Mouse (Mus musculus) lung, adult 10 weeks (tissue): ENCODE data around the gene Olfr1416. TPM values are rescaled to one million over a fixed set of nuclear protein-coding genes. Genes with fewer than 3 reads are reported as not detected.

ENCODE experiments used
- polyA plus RNA-seq: library from polyadenylated mRNA; stranded (reverse); fragments of 350-450 nt; fragmentation: Illumina TruSeq; extraction: RNeasy Lipid Tissue Mini Kit (QIAGEN cat#74804); gene quantifications from one replicate; pipeline ENCODE4 v1.2.3, GENCODE M21; 2014; ENCODE audit warnings: low read depth, low replicate concordance; ENCODE audit not compliant: insufficient read depth

The Olfr1416 gene
- polyA plus RNA-seq = not detected

DNA sequence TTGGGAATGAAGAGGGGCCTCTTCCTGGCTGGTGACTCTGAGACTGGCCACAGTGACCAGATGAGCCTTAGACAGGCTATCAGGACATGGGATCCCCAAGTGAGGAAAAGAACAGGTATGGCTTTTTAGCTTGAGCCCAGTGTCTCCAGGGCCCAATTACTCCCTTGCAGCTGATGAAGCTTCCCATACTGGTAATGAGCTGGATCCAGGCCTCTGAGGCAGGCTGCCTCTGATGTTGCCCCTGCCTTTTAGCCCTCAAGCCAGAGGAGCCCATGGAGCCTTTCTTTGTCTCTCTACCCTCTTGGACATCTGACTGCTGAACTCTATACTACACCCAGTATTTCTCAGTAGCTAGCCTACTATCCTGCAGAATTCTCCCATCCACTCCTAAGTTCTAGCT lies at the start of gene Olfr1416:
Olfr1416 (minus strand) TSS at position 101 of the 400 bp plus-strand sequence.

DNA sequence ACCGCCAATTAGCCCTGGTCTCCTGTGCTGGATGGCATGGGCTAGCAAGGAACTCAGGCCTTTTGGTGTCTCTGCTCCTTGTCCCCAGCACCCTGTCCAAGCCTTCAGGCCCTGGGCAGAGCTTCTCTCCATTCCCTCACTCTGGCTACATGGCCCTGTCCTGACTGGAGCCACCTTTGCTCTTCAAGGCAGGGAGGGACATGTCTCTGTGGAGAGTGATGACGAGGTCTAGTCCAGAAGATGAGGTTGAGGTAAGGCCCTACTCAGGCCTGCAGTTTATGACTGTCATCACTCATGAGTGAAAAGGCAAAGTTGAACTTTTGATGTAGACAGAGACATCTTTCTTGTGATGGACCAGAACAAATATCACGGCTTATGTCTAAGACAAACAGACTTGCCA lies 33.6 kb upstream of the Olfr1416 start, which contains the start of gene Olfr1414:
Olfr1414 (minus strand) TSS at position 101 of the 400 bp plus-strand sequence.

DNA sequence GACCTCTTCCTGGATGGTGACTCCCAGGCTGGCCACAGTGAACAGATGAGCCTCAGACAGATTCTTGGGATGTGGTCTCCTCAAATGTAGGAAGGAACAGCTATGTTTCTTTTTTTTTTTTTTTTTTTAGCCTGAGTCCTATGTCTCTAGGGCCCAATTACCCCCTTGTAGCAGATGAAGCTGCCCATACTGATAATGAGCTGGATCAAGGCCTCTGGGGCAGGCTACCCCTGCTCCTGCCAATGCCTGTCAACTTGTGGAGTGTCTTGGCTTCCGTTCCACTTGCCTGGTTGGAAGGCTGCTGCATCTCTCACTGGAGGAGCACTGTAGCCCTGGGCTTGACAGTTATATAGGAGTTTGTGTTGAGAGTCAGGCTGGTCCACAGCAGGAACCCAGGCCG lies 11.1 kb upstream of the Olfr1416 start, which contains the start of gene Olfr1415:
Olfr1415 (minus strand) TSS at position 101 of the 400 bp plus-strand sequence.

DNA sequence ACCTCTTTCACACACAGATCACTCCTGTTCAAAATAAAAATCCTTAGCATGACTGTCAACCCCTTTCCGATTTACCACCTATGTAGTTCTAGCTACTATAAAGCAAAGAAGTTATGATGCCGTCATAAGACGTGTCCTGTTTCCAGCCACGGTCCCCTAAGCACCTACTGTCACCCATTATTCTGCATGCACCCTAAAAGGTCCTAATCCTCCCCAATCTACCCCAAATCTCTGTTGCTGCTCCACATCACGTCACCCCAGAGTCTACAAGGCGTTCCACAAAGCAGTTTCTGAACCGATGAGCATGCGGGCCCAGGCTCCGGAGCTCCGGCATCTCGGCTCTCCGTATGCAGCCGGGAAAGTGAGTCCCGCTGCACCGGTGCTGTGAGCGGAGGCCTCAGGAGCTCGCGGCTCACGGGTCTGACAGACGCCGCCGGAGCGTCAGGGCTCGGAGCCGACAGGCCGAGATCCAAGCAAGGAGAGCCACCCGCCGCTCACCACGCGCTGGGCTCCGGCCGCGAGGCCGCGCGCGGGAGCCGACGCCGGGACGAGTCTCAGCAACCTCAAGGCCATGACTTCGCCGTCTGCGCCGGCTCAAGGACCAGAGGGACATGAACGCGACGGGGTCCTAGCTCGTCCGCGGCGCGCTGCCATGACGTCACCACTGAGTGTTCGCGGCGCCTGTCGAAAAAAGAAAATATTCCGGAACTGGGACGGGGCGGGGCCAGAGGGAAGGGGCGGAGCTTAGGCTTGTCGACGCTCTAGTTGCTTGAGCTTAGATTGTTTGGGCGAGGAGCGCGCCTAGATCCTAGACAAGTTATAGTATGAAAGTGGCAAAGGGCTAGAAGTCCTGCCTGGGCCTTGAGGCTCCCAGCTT lies 11.5 kb downstream of the Olfr1416 start, which contains the start of gene Ndufa10:
Ndufa10 (minus strand) TSS at position 696 of the 877 bp plus-strand sequence.

Other genes starting within 250 kb of the Olfr1416 start
- gene Ndufa10, start 11.3 kb downstream of the Olfr1416 start, polyA plus RNA-seq = 51.2 TPM
- not detected for gene Olfr1415, start 11.0 kb upstream of the Olfr1416 start, polyA plus RNA-seq
- gene Olfr1414, start 33.5 kb upstream of the Olfr1416 start, polyA plus RNA-seq = not detected
- not detected for gene Olfr1413, start 86.2 kb upstream of the Olfr1416 start, polyA plus RNA-seq
- gene Olfr1412, start 100.7 kb upstream of the Olfr1416 start, polyA plus RNA-seq = not detected
- gene Olfr1411, start 109.3 kb upstream of the Olfr1416 start, polyA plus RNA-seq = not detected
- gene Olfr1410, start 120.7 kb upstream of the Olfr1416 start, polyA plus RNA-seq = not detected
- gene Olfr12, start 132.7 kb upstream of the Olfr1416 start, polyA plus RNA-seq = not detected
- gene Cops9, start 156.9 kb upstream of the Olfr1416 start, polyA plus RNA-seq = 368 TPM
- gene Otos, start 163.7 kb upstream of the Olfr1416 start, polyA plus RNA-seq = not detected